Mouse (Mus musculus) WW6 (cell line): Measurements from ENCODE around the gene Pdcl2.

ENCODE experiments used
- DNase-seq: peaks from one replicate; pipeline ENCODE4 v3.0.0-alpha.2; 2013; ENCODE audit warnings: low read depth, low spot score

Gene Pdcl2

DNA sequence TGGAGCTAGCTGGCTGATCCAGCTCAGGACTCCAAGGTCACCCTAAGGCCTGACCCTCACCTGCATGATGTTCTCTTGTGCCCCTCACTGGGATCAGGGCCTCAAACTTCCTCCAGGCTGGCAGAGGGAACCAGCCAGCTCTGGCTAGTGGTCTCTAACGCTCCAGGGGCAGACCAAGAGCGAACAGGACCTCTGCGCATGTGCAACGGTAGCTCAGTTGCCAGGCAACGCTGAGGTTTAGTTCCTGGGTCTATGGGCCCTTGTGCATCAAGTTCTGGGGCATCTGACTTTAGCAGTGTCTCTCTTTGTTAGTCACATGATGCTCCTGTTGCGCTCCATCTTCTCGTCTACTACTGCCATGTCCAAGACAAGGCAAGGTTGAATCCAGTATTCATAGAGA, at the start of gene Pdcl2:
Gene Pdcl2 (minus strand): TSS at position 204 of the 400 bp plus-strand sequence.
- peak; percentile 76 for DNase-seq

DNA sequence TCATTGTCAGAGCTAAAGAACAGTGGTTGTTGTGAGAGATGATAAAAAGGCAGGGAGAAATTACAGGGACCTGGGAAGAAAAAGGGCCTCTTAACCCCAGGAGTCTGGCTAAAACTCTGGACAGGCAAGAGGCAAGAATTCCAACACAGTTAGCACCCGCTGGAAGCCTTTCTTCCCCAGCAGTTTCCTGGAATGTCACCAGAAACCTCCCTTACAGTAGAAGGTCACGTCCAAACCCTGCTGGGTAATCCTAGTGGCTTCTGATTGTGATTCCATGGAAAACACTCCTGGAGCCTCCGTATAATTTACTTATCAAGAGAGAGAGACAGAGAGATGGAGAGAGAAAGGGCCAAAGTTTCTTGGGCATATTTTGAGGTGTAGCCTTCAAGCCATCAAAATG, 48.3 kb upstream of the Pdcl2 start:
- DNase-seq: no peak

- peak; percentile 26 for DNase-seq
Measured at GRCm38 (mm10) chr5:76369215-76369840, 38.4 kb upstream of the Pdcl2 start.

- DNase-seq: no peak
Measured at GRCm38 (mm10) chr5:76365406-76365805, 34.5 kb upstream of the Pdcl2 start.

GRCm38 (mm10) chr5:76363453-76364104, 32.6 kb upstream of the Pdcl2 start, which contains the start of gene Nmu:
TSS of gene Nmu (minus strand) at chr5:76363788.
- no peak for DNase-seq

- no peak for DNase-seq
Measured at GRCm38 (mm10) chr5:76360786-76361185, 29.8 kb upstream of the Pdcl2 start.

GRCm38 (mm10) chr5:76360057-76360456, 29.1 kb upstream of the Pdcl2 start:
- no peak for DNase-seq

- no peak for DNase-seq
Measured at GRCm38 (mm10) chr5:76351953-76352611, 21.1 kb upstream of the Pdcl2 start.

DNA sequence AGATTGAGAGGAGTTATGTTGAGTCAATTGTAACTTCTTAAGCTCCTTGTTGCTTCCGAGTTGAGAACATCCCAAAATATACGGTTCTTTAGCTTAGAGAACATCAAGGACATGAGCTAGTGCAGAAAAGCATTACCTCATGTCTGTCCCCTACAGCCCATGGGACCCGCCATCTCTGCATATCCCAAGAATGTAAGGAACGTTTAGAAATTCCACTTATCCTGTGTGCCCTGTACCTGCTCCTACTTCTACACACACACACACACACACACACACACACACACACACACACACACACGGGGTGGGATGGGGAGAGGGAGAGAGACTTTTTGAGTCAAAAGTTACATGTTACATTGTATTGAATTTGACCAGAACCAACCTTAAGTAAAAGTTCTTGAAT, 20.6 kb upstream of the Pdcl2 start:
- DNase-seq: no peak

DNA sequence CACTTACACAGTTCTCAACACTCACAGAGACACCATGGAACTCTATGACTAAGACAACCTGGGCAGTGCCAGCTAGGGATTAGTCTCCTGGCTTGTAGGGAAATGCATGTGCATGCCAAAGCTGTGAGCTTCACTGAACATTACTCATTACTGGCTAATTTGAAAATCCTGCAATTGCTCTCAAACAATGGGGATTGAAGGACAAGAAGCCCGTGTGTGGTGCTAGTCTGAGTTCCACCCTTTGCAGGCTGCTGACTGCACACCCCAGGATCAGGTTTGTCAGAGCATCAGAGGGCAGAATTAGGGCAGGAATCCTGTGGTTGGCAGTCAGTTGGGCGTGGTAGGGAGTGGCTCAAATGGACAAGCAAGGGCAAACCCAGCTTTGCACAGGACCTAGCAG, 15.2 kb upstream of the Pdcl2 start:
- no peak for DNase-seq

GRCm38 (mm10) chr5:76340931-76341330, 10.0 kb upstream of the Pdcl2 start:
- DNase-seq: no peak

- no peak for DNase-seq
Measured at GRCm38 (mm10) chr5:76337100-76337499, 6.1 kb upstream of the Pdcl2 start.

DNA sequence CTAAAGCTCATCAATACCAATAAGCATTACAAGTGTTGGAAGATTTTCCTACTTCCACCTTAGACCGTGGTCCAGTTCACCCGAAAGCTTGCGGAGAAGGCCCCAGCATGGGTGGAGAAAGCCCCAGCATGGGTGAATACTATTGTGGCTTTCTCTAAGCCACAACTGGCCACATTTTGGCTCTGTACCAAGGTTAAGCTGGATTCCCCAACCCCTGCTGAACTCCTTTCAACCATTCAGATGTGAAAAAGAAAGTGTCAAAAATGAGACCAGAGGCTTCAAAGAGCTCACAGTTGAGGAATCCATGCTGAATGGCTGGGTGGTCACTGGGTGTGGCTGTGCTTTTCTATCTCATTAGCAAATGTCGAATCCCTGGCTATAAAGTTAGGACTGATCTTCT, 2.9 kb upstream of the Pdcl2 start:
- no peak for DNase-seq

GRCm38 (mm10) chr5:76327296-76327695, 3.7 kb downstream of the Pdcl2 start:
- DNase-seq: no peak

DNA sequence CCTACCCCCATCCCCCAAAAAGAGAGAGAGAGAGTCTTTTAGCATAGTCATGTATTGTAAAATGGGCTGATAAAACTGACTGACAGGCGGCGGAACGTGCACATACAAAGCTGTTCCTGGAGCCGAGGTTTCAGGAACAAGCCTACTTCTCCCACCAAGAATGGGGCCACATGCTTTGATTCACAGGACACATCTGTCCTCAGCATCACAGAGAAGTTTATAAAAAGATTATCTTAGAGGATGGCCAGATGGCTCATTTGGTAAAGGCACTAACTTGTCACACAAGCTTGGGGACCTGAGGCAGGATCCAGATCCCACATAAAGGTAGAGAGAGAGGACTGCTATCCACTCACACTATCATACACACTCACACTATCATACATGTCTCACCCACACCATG, 5.8 kb downstream of the Pdcl2 start:
- DNase-seq: no peak

DNA sequence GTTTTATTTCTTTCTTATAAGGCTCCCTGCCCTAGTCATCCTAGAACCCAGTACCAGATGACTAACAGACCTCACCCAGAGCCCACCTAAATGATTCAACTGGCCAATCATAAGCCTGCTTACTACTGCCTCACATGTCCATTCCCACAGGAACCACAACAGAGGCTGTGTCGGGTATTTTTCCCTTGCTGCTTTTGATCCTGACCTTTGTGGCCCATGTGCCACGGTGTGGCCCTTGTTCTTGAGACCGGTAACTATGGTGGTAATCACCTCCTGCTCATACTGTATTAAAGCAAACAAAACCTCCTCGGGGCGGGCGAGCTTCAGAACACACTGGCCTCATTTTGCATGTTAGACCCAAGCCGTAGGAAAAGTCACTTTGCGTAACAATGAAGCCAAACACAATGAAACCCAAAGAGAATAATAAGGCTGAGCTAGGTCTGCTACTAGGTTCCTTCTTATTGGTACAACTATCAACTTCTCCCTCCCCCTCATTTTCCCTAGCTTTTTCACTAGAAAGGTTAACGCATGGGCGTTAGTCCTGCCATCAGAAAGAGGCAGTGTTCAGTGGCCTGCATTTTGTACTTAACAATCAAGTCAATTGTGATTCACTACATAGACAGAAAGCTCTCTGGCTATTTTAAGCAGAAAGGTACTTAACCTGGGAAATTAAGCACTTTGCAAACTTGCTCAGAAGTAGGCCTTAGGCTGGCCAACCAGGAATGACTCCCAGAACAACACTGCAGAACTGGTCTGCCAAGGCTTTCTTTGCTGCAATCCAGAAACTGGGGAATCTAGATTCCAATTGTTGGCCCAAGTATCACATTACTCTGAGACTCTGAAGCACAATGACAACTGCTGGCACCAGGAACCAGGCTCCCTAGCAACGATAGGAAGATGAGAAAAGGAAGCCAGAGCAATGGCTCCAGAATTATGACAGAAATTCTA, 9.4 kb downstream of the Pdcl2 start:
- DNase-seq: peak; percentile 73

GRCm38 (mm10) chr5:76308206-76308605, 22.8 kb downstream of the Pdcl2 start:
- DNase-seq: no peak

- no peak for DNase-seq
Measured at GRCm38 (mm10) chr5:76306261-76306660, 24.7 kb downstream of the Pdcl2 start.

- DNase-seq: no peak
Measured at GRCm38 (mm10) chr5:76305616-76306015, 25.3 kb downstream of the Pdcl2 start.

DNA sequence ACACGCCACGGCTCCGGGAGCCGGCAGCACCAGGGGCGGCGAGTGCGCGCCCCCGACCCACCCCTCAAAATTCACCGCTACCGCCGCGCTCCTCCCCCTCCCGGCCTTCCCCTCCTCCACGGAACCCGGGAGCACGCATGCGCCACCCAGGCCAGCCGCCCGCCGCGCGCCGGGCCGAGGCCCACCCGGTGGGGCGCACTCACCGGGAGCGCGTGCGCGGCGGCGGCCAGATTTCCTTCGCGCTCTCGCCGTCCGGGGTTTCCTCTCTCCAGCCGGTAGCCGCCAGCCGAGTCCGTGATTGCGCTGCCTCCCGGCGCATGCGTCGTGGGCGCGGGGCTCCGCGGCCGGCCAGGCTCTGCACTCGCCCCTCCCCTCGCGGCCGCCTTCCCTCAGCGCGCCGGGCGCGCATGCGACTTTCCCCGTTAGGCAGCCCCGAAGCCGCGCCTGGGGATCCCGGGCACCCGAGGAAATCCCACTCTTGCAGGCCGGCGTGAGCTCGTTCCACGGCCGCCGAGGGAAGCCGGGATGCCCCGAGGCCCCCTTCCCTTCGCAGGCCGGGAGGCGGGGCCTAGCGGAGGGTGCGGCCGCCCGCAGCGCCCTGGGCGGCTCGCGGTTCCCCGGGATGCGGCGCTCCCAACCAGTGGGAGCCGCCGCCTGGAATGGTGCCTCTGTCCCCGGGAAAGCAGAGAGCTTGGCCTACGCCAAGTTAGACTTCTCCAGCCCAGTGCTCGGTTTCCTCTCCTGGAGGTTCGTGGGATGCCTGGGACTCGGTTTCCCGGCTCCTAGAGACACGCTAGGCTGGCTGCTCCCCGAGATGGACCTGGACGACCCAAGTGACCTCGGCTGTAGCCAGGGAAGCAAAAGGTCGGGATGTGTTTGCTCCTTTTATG, 26.3 kb downstream of the Pdcl2 start, which contains the start of gene Clock:
Gene Clock (minus strand): TSS at position 341 of the 890 bp plus-strand sequence.
- peak; percentile 74 for DNase-seq
